Mouse (Mus musculus): Measurements from ENCODE around the gene Slc35f1. TPM values are rescaled to one million over a fixed set of nuclear protein-coding genes. Genes with fewer than 3 reads are reported as not detected.

Slc35f1 gene
- polyA plus RNA-seq, 1 experiment from 2014 or later, result 2.3 TPM

- Histone ChIP-seq H3K4me3 (ENCODE audit: low read depth, low read length) (no peak overlapping the region), H3K4me1 (replicated peaks; ENCODE audit: control insufficient read depth, insufficient read depth, low read length) (no peaks in the 10 kb centered on the region), H3K27ac (ENCODE audit: low read depth) (no peak overlapping the region), H3K27me3 (replicated peaks; ENCODE audit: control insufficient read depth, insufficient read depth, low read length) (no peaks in the 10 kb centered on the region), H3K4me2 (ENCODE audit: low read length) (no peak overlapping the region), H3K36me3 (ENCODE audit: control insufficient read depth, insufficient read depth, low read length) (no peaks in the 10 kb centered on the region), H3K9me3 (ENCODE audit: control insufficient read depth, low read length) (no peaks in the 10 kb centered on the region), H3K9ac (ENCODE audit: low read length) (no peak overlapping the region)
- no peak for DNase-seq (ENCODE audit: low spot score)
- ATAC-seq (replicated peaks; ENCODE audit: low FRiP score, low TSS enrichment, low read depth), result no peak
- WGBS, result 95% methylated on average over 1 of the region's 1 CpGs
Observed at GRCm38 (mm10) chr10:52819661-52820060, 129.3 kb downstream of the Slc35f1 start.

GRCm38 (mm10) chr10:52822909-52823308, 132.6 kb downstream of the Slc35f1 start:
- no peaks in the 10 kb centered on the region for H3K4me1 ChIP-seq (replicated peaks; ENCODE audit: control insufficient read depth, insufficient read depth, low read length)
- ATAC-seq (replicated peaks; ENCODE audit: low FRiP score, low TSS enrichment, low read depth) (no peak), DNase-seq (ENCODE audit: low spot score) (no peak)
- no peaks in the 10 kb centered on the region for H3K36me3 ChIP-seq (ENCODE audit: control insufficient read depth, insufficient read depth, low read length)
- H3K9me3 ChIP-seq (ENCODE audit: control insufficient read depth, low read length), result no peaks in the 10 kb centered on the region
- H3K27me3 ChIP-seq (replicated peaks; ENCODE audit: control insufficient read depth, insufficient read depth, low read length), result no peaks in the 10 kb centered on the region
- H3K4me2 ChIP-seq (ENCODE audit: low read length), result no peak overlapping the region
- H3K27ac ChIP-seq (ENCODE audit: low read depth), result no peak overlapping the region
- 82% methylated on average over 2 of the region's 2 CpGs for WGBS
- H3K4me3 ChIP-seq (ENCODE audit: low read depth, low read length), result no peak overlapping the region
- no peak overlapping the region for H3K9ac ChIP-seq (ENCODE audit: low read length)

- Histone ChIP-seq H3K27me3 (replicated peaks; ENCODE audit: control insufficient read depth, insufficient read depth, low read length) (no peaks in the 10 kb centered on the region), H3K4me2 (ENCODE audit: low read length) (no peak overlapping the region), H3K27ac (ENCODE audit: low read depth) (no peak overlapping the region), H3K36me3 (ENCODE audit: control insufficient read depth, insufficient read depth, low read length) (no peaks in the 10 kb centered on the region), H3K4me3 (ENCODE audit: low read depth, low read length) (no peak overlapping the region), H3K9me3 (ENCODE audit: control insufficient read depth, low read length) (no peaks in the 10 kb centered on the region), H3K9ac (ENCODE audit: low read length) (no peak overlapping the region), H3K4me1 (replicated peaks; ENCODE audit: control insufficient read depth, insufficient read depth, low read length) (no peaks in the 10 kb centered on the region)
- WGBS, result 86% methylated on average over 4 of the region's 4 CpGs
- ATAC-seq (replicated peaks; ENCODE audit: low FRiP score, low TSS enrichment, low read depth) (no peak), DNase-seq (ENCODE audit: low spot score) (no peak)
Observed at GRCm38 (mm10) chr10:52825746-52826145, 135.4 kb downstream of the Slc35f1 start.

GRCm38 (mm10) chr10:52840819-52841218, 150.5 kb downstream of the Slc35f1 start:
- no peak for DNase-seq (ENCODE audit: low spot score)
- H3K36me3 ChIP-seq (ENCODE audit: control insufficient read depth, insufficient read depth, low read length), result no peaks in the 10 kb centered on the region
- ATAC-seq (replicated peaks; ENCODE audit: low FRiP score, low TSS enrichment, low read depth), result no peak
- no peaks in the 10 kb centered on the region for H3K27me3 ChIP-seq (replicated peaks; ENCODE audit: control insufficient read depth, insufficient read depth, low read length)
- no peak overlapping the region for H3K27ac ChIP-seq (ENCODE audit: low read depth)
- no peak overlapping the region for H3K4me3 ChIP-seq (ENCODE audit: low read depth, low read length)
- H3K9me3 ChIP-seq (ENCODE audit: control insufficient read depth, low read length), result no peaks in the 10 kb centered on the region
- H3K9ac ChIP-seq (ENCODE audit: low read length), result no peak overlapping the region
- H3K4me1 ChIP-seq (replicated peaks; ENCODE audit: control insufficient read depth, insufficient read depth, low read length), result no peaks in the 10 kb centered on the region
- no peak overlapping the region for H3K4me2 ChIP-seq (ENCODE audit: low read length)
- 68% methylated on average over 2 of the region's 2 CpGs for WGBS

GRCm38 (mm10) chr10:52851994-52852393, 161.7 kb downstream of the Slc35f1 start:
- Histone ChIP-seq H3K4me2 (ENCODE audit: low read length) (no peak overlapping the region), H3K4me1 (replicated peaks; ENCODE audit: control insufficient read depth, insufficient read depth, low read length) (no peaks in the 10 kb centered on the region), H3K4me3 (ENCODE audit: low read depth, low read length) (no peak overlapping the region), H3K36me3 (ENCODE audit: control insufficient read depth, insufficient read depth, low read length) (no peaks in the 10 kb centered on the region), H3K9me3 (ENCODE audit: control insufficient read depth, low read length) (no peaks in the 10 kb centered on the region), H3K27me3 (replicated peaks; ENCODE audit: control insufficient read depth, insufficient read depth, low read length) (no peaks in the 10 kb centered on the region), H3K9ac (ENCODE audit: low read length) (no peak overlapping the region), H3K27ac (ENCODE audit: low read depth) (no peak overlapping the region)
- ATAC-seq (replicated peaks; ENCODE audit: low FRiP score, low TSS enrichment, low read depth) (no peak), DNase-seq (ENCODE audit: low spot score) (no peak)

GRCm38 (mm10) chr10:52860851-52861250, 170.5 kb downstream of the Slc35f1 start:
- Histone ChIP-seq H3K9ac (ENCODE audit: low read length) (no peak overlapping the region), H3K36me3 (ENCODE audit: control insufficient read depth, insufficient read depth, low read length) (no peaks in the 10 kb centered on the region), H3K27ac (ENCODE audit: low read depth) (no peak overlapping the region), H3K9me3 (ENCODE audit: control insufficient read depth, low read length) (no peaks in the 10 kb centered on the region), H3K27me3 (replicated peaks; ENCODE audit: control insufficient read depth, insufficient read depth, low read length) (no peaks in the 10 kb centered on the region), H3K4me1 (replicated peaks; ENCODE audit: control insufficient read depth, insufficient read depth, low read length) (no peaks in the 10 kb centered on the region), H3K4me2 (ENCODE audit: low read length) (no peak overlapping the region), H3K4me3 (ENCODE audit: low read depth, low read length) (no peak overlapping the region)
- 72% methylated on average over 2 of the region's 2 CpGs for WGBS
- no peak for DNase-seq (ENCODE audit: low spot score)
- ATAC-seq (replicated peaks; ENCODE audit: low FRiP score, low TSS enrichment, low read depth), result no peak

- DNase-seq (ENCODE audit: low spot score) (no peak), ATAC-seq (replicated peaks; ENCODE audit: low FRiP score, low TSS enrichment, low read depth) (no peak)
- H3K4me2 ChIP-seq (ENCODE audit: low read length), result no peak overlapping the region
- H3K9me3 ChIP-seq (ENCODE audit: control insufficient read depth, low read length), result no peaks in the 10 kb centered on the region
- H3K27ac ChIP-seq (ENCODE audit: low read depth), result no peak overlapping the region
- no peaks in the 10 kb centered on the region for H3K4me1 ChIP-seq (replicated peaks; ENCODE audit: control insufficient read depth, insufficient read depth, low read length)
- H3K27me3 ChIP-seq (replicated peaks; ENCODE audit: control insufficient read depth, insufficient read depth, low read length), result no peaks in the 10 kb centered on the region
- no peak overlapping the region for H3K9ac ChIP-seq (ENCODE audit: low read length)
- H3K4me3 ChIP-seq (ENCODE audit: low read depth, low read length), result no peak overlapping the region
- WGBS, result 76% methylated on average over 5 of the region's 5 CpGs
- no peaks in the 10 kb centered on the region for H3K36me3 ChIP-seq (ENCODE audit: control insufficient read depth, insufficient read depth, low read length)
Observed at GRCm38 (mm10) chr10:52864936-52865335, 174.6 kb downstream of the Slc35f1 start.

- H3K4me3 ChIP-seq (ENCODE audit: low read depth, low read length), result no peak overlapping the region
- H3K4me2 ChIP-seq (ENCODE audit: low read length), result no peak overlapping the region
- ATAC-seq (replicated peaks; ENCODE audit: low FRiP score, low TSS enrichment, low read depth) (no peak), DNase-seq (ENCODE audit: low spot score) (no peak)
- no peak overlapping the region for H3K9ac ChIP-seq (ENCODE audit: low read length)
- no peak overlapping the region for H3K27ac ChIP-seq (ENCODE audit: low read depth)
- no peaks in the 10 kb centered on the region for H3K4me1 ChIP-seq (replicated peaks; ENCODE audit: control insufficient read depth, insufficient read depth, low read length)
- no peaks in the 10 kb centered on the region for H3K9me3 ChIP-seq (ENCODE audit: control insufficient read depth, low read length)
- no peaks in the 10 kb centered on the region for H3K36me3 ChIP-seq (ENCODE audit: control insufficient read depth, insufficient read depth, low read length)
- no peaks in the 10 kb centered on the region for H3K27me3 ChIP-seq (replicated peaks; ENCODE audit: control insufficient read depth, insufficient read depth, low read length)
Observed at GRCm38 (mm10) chr10:52871110-52871509, 180.8 kb downstream of the Slc35f1 start.

- no peaks in the 10 kb centered on the region for H3K27me3 ChIP-seq (replicated peaks; ENCODE audit: control insufficient read depth, insufficient read depth, low read length)
- no peak overlapping the region for H3K4me2 ChIP-seq (ENCODE audit: low read length)
- H3K27ac ChIP-seq (ENCODE audit: low read depth), result no peak overlapping the region
- DNase-seq (ENCODE audit: low spot score) (no peak), ATAC-seq (replicated peaks; ENCODE audit: low FRiP score, low TSS enrichment, low read depth) (no peak)
- no peaks in the 10 kb centered on the region for H3K9me3 ChIP-seq (ENCODE audit: control insufficient read depth, low read length)
- H3K4me1 ChIP-seq (replicated peaks; ENCODE audit: control insufficient read depth, insufficient read depth, low read length), result no peaks in the 10 kb centered on the region
- 76% methylated on average over 9 of the region's 9 CpGs for WGBS
- no peak overlapping the region for H3K4me3 ChIP-seq (ENCODE audit: low read depth, low read length)
- H3K9ac ChIP-seq (ENCODE audit: low read length), result no peak overlapping the region
- H3K36me3 ChIP-seq (ENCODE audit: control insufficient read depth, insufficient read depth, low read length), result no peaks in the 10 kb centered on the region
Observed at GRCm38 (mm10) chr10:52874133-52874532, 183.8 kb downstream of the Slc35f1 start.
